Mouse (Mus musculus) lung, postnatal 0 days (tissue): ENCODE data around the gene Pcgf3. TPM values are rescaled to one million over a fixed set of nuclear protein-coding genes. Genes with fewer than 3 reads are reported as not detected.

ENCODE experiments used
- ATAC-seq: fragments of 200-750 bp; cut with Nextera tagmentation; 2 replicates; pipeline ENCODE4 v1.8.0; 2017; ENCODE audit warnings: moderate library complexity
- DNase-seq: peaks from one replicate; pipeline ENCODE4 v3.0.0-alpha.2; 2016; ENCODE audit warnings: low spot score
- H3K27ac ChIP-seq: fragments of 300-500 bp; sonication (generic); 2 replicates; pipeline ENCODE4 v1.5.1; 2014; ENCODE audit warnings: antibody characterized with exemption, mild to moderate bottlenecking, low read length, mixed read lengths
- H3K27me3 ChIP-seq: fragments of 300-500 bp; sonication (generic); replicated peaks from 2 replicates; pipeline ENCODE4 v1.6.1; 2014; ENCODE audit warnings: low read length, mixed read lengths; ENCODE audit not compliant: insufficient read depth
- H3K36me3 ChIP-seq: fragments of 300-500 bp; sonication (generic); 2 replicates; pipeline ENCODE4 v1.6.1; 2014; ENCODE audit warnings: low read length, mixed read lengths; ENCODE audit not compliant: insufficient read depth
- H3K4me1 ChIP-seq: fragments of 300-500 bp; sonication (generic); 2 replicates; pipeline ENCODE4 v1.6.1; 2014; ENCODE audit warnings: antibody characterized with exemption, low read depth, low read length, mixed read lengths; ENCODE audit not compliant: insufficient read depth
- H3K4me2 ChIP-seq: fragments of 300-500 bp; sonication (generic); replicated peaks from 2 replicates; pipeline ENCODE4 v1.6.1; 2014; ENCODE audit warnings: low read depth, mild to moderate bottlenecking, low read length, moderate library complexity, mixed read lengths
- H3K4me3 ChIP-seq: fragments of 300-500 bp; sonication (generic); 2 replicates; pipeline ENCODE4 v1.5.1; 2014; ENCODE audit warnings: low read depth, low read length
- H3K9ac ChIP-seq: fragments of 300-500 bp; sonication (generic); replicated peaks from 2 replicates; pipeline ENCODE4 v1.6.1; 2014; ENCODE audit warnings: low read depth, mild to moderate bottlenecking
- H3K9me3 ChIP-seq: fragments of 300-500 bp; sonication (generic); 2 replicates; pipeline ENCODE4 v1.6.1; 2016; ENCODE audit warnings: low read length, mixed read lengths
- CTCF ChIP-seq: IDR thresholded peaks from 2 replicates; pipeline ENCODE4 v1.5.1; 2016; ENCODE audit warnings: antibody characterized with exemption, mild to moderate bottlenecking
- EP300 ChIP-seq: IDR thresholded peaks from 2 replicates; pipeline ENCODE4 v1.6.1; 2016; ENCODE audit warnings: antibody characterized with exemption, mild to moderate bottlenecking, control low read depth
- WGBS: fragments of 180-500 bp; shearing (Covaris S2); extraction: QIAGEN DNeasy Blood & Tissue Kit; methylation state at CpG from one replicate; pipeline ENCODE4 v1.1.7; 2014; 5-methylcytosine and 5-hydroxymethylcytosine counted together
- polyA plus RNA-seq: library from polyadenylated mRNA; unstranded; fragments of >200 nt; fragmentation: Nextera tagmentation; extraction: Ambion mirVana; gene quantifications from 2 replicates; pipeline ENCODE4 v1.2.1, GENCODE M21; 2015

Pcgf3 gene
- polyA plus RNA-seq, 1 experiment from 2014 or later, result 10.3 TPM

- H3K27ac ChIP-seq, result no peak overlapping the region
- 75% methylated on average over 8 of the region's 8 CpGs for WGBS
- TF ChIP-seq CTCF (no peak), EP300 (no peak)
Measured at GRCm38 (mm10) chr5:108450837-108451540, 10.0 kb upstream of the Pcgf3 start.

DNA sequence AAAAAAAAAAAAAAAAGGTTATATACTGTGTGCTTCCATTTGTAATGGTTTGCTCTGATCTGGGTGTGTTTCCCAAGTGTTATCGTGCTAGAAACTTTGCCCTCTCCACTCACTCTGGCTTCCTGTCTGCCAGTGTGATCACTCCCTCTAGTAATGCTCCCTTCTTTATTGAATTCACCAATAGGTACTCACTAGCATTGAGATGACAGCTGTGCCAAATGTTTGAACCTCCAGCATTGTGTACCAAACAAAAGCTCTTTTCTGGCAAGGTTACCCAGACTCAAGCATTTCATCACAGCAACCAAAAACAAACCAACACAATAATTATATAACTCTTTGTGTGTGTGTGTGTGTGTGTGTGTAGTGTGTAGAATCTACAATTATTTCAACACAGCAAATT is 9.4 kb upstream of the Pcgf3 start:
- Histone ChIP-seq H3K9ac (no peak overlapping the region), H3K4me2 (no peak overlapping the region), H3K27me3 (no peaks in the 10 kb centered on the region), H3K27ac (no peak overlapping the region), H3K36me3 (no peaks in the 10 kb centered on the region), H3K4me3 (no peak overlapping the region), H3K4me1 (no peaks in the 10 kb centered on the region; the same call in 1 of the 2 replicates), H3K9me3 (no peaks in the 10 kb centered on the region)
- ATAC-seq (no peak), DNase-seq (no peak)
- TF ChIP-seq CTCF, result no peak
- no peak for TF ChIP-seq EP300
- whole genome bisulfite sequencing, result 74% methylated on average over 1 of the region's 1 CpGs

More at GRCm38 (mm10) chr5:108450837-108451540, 10.0 kb upstream of the Pcgf3 start:
- Histone ChIP-seq H3K4me2 (no peak overlapping the region), H3K9me3 (no peaks in the 10 kb centered on the region), H3K27me3 (no peaks in the 10 kb centered on the region), H3K4me1 (no peaks in the 10 kb centered on the region; the same call in 1 of the 2 replicates), H3K4me3 (no peak overlapping the region), H3K9ac (no peak overlapping the region), H3K36me3 (no peaks in the 10 kb centered on the region)
- no peak for ATAC-seq
- DNase-seq, result no peak

- Histone ChIP-seq H3K4me2 (no peak overlapping the region), H3K36me3 (no peaks in the 10 kb centered on the region), H3K9me3 (no peaks in the 10 kb centered on the region), H3K4me3 (no peak overlapping the region), H3K27ac (no peak overlapping the region), H3K27me3 (no peaks in the 10 kb centered on the region), H3K4me1 (no peaks in the 10 kb centered on the region; the same call in 1 of the 2 replicates), H3K9ac (no peak overlapping the region)
- DNase-seq (no peak), ATAC-seq (no peak)
- WGBS, result 61% methylated on average over 1 of the region's 1 CpGs
- TF ChIP-seq EP300, result no peak
- TF ChIP-seq CTCF, result no peak
Measured at GRCm38 (mm10) chr5:108452422-108452821, 8.6 kb upstream of the Pcgf3 start.

- Histone ChIP-seq H3K4me3 (no peak overlapping the region), H3K9ac (no peak overlapping the region), H3K27me3 (no peaks in the 10 kb centered on the region), H3K27ac (no peak overlapping the region), H3K4me1 (no peaks in the 10 kb centered on the region; the same call in 1 of the 2 replicates), H3K4me2 (no peak overlapping the region), H3K36me3 (no peaks in the 10 kb centered on the region), H3K9me3 (no peaks in the 10 kb centered on the region)
- ATAC-seq (no peak), DNase-seq (no peak)
- TF ChIP-seq EP300 (no peak), CTCF (no peak)
- 45% methylated on average over 3 of the region's 3 CpGs for WGBS
Measured at GRCm38 (mm10) chr5:108454094-108454493, 6.9 kb upstream of the Pcgf3 start.

DNA sequence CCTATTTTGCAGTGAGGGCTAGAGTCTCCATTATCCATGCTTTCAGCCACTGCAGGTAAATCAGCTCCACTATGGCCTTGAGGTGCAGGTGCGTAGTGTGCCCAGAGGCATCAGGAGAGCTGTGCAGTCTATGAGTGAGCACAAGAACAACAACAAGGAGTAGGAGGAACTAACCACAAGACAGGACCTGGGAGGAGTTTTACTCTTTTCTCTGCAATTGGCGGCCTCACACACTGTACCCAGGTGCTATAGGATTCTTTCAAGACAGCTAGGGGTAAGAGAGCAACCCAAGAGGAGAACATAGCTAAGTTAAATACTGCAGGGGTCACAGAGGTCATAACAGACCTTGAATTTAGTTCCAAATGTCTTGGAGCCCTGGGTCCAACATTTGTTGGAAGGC is 2.3 kb upstream of the Pcgf3 start:
- Histone ChIP-seq H3K27me3 (no peaks in the 10 kb centered on the region), H3K36me3 (no peaks in the 10 kb centered on the region), H3K4me1 (peaks cover 16% of the 10 kb centered on the region), H3K4me2 (no peak overlapping the region), H3K9me3 (no peaks in the 10 kb centered on the region), H3K4me3 (no peak overlapping the region), H3K27ac (no peak overlapping the region), H3K9ac (no peak overlapping the region)
- TF ChIP-seq CTCF (no peak), EP300 (no peak)
- 76% methylated on average over 2 of the region's 2 CpGs for WGBS
- ATAC-seq (no peak), DNase-seq (no peak)

DNA sequence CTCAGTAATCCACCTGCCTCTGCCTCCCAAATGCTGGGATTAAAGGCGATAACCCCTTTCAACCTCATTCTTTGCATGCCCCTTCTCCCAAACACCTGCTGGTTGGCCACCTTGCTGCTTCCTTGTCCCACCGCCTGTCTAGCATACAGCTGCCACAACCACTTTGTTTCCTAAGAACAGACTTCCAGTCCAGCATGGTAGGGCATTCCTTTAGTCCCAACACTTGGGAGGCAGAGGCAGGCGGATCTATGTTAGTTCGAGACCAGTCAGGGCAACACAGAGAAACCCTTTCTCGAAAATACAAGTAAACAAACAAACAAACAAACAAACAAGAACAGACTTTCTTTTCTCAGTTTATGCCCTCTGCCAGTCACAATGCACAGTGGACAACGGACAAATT is 571 bp upstream of the Pcgf3 start:
- WGBS, result 36% methylated on average over 6 of the region's 6 CpGs
- TF ChIP-seq EP300, result no peak
- no peak for TF ChIP-seq CTCF
- Histone ChIP-seq H3K36me3 (no peaks in the 10 kb centered on the region), H3K27me3 (no peaks in the 10 kb centered on the region), H3K9me3 (no peaks in the 10 kb centered on the region), H3K9ac (peak overlapping the region; percentile 96; the same call in 1 of the 2 replicates), H3K27ac (0 out of 2 replicates have a peak overlapping the region, but pooled peaks have one; percentile 9), H3K4me2 (peak overlapping the region; percentile 89), H3K4me1 (peaks cover 23% of the 10 kb centered on the region), H3K4me3 (peak overlapping the region; percentile 96)
- no peak for ATAC-seq
- peak; percentile 16 for DNase-seq
